Mouse (Mus musculus): ENCODE data around the gene Tjp1. TPM values are rescaled to one million over a fixed set of nuclear protein-coding genes. Genes with fewer than 3 reads are reported as not detected.

Gene Tjp1
- total and polyA plus RNA-seq, 2 experiments from 2014 or later = 15.0 to 33.9 TPM

- Histone ChIP-seq H3K4me3 (ENCODE audit: low read depth, low read length) (no peak overlapping the region), H3K4me1 (ENCODE audit: control insufficient read depth, insufficient read depth) (peaks cover 32% of the 10 kb centered on the region), H3K9ac (replicated peaks; ENCODE audit: low read depth, low read length) (no peak overlapping the region), H3K27ac (ENCODE audit: low read depth) (no peak overlapping the region), H3K9me3 (replicated peaks; ENCODE audit: control insufficient read depth, low read length) (no peaks in the 10 kb centered on the region), H3K36me3 (replicated peaks; ENCODE audit: control insufficient read depth, insufficient read depth, low read length) (no peaks in the 10 kb centered on the region), H3K4me2 (ENCODE audit: low read depth, low read length) (no peak overlapping the region), H3K27me3 (ENCODE audit: control insufficient read depth, insufficient read depth, low read length) (no peaks in the 10 kb centered on the region)
- 17% methylated on average over 1 of the region's 1 CpGs for WGBS
- peak; percentile 62 for ATAC-seq (ENCODE audit: insufficient read depth, low read depth)
- peak; percentile 67 for DNase-seq (ENCODE audit: low spot score)
- no peak for TF ChIP-seq CTCF (IDR thresholded peaks at IDR 0.05; ENCODE audit: low read depth)
- no peak for TF ChIP-seq EP300 (IDR thresholded peaks at IDR 0.05; ENCODE audit: low read depth)
Measured at GRCm38 (mm10) chr7:65366153-65366552, 161.4 kb downstream of the Tjp1 start.

DNA sequence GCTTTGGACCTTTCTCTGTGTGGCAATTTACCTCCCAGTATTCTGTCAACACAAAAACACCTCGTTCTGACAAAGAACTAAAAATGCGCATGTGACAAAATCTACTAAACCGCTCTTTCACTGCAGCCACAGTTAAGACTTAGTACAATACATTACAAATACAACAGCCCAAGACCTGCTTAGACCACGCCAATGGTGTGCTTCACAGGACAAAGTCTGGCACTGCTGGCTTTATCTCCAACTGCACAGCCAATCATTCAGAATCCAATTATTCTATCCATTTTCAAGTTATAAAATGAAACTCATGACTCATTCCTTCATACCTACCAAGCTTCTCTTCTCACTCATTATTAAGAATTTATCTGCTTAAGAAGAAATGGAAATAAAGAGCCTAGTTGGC, 162.0 kb downstream of the Tjp1 start:
- Histone ChIP-seq H3K27ac (ENCODE audit: low read depth) (no peak overlapping the region), H3K4me2 (ENCODE audit: low read depth, low read length) (no peak overlapping the region), H3K9ac (replicated peaks; ENCODE audit: low read depth, low read length) (no peak overlapping the region), H3K4me1 (ENCODE audit: control insufficient read depth, insufficient read depth) (peaks cover 35% of the 10 kb centered on the region), H3K9me3 (replicated peaks; ENCODE audit: control insufficient read depth, low read length) (no peaks in the 10 kb centered on the region), H3K4me3 (ENCODE audit: low read depth, low read length) (no peak overlapping the region), H3K27me3 (ENCODE audit: control insufficient read depth, insufficient read depth, low read length) (no peaks in the 10 kb centered on the region), H3K36me3 (replicated peaks; ENCODE audit: control insufficient read depth, insufficient read depth, low read length) (no peaks in the 10 kb centered on the region)
- DNase-seq (ENCODE audit: low spot score) (no peak), ATAC-seq (ENCODE audit: insufficient read depth, low read depth) (no peak)
- WGBS = 80% methylated on average over 4 of the region's 4 CpGs
- TF ChIP-seq EP300 (IDR thresholded peaks at IDR 0.05; ENCODE audit: low read depth) (no peak), CTCF (IDR thresholded peaks at IDR 0.05; ENCODE audit: low read depth) (no peak)

GRCm38 (mm10) chr7:65360278-65360677, 167.3 kb downstream of the Tjp1 start:
- 44% methylated on average over 3 of the region's 3 CpGs for WGBS
- no peaks in the 10 kb centered on the region for H3K27me3 ChIP-seq (ENCODE audit: control insufficient read depth, insufficient read depth, low read length)

DNA sequence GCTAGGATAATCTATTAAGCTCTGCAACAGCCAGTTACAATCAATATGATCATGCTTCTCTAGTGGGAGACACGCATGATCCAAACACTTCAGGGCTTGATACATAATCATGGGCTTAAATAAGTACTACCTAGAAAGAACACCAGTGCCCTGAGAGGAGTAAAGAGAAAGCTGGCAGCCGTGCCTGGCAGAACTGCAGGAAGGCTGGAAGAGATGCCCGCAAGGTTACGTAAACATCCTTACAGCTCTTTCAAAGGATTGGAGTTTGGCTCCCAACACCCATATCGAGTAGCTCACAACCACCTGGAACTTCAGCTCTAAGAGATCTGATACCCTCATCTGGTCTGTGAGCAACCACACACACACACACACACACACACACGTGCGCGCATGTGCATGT, 167.8 kb downstream of the Tjp1 start:
- no peaks in the 10 kb centered on the region for H3K9me3 ChIP-seq (replicated peaks; ENCODE audit: control insufficient read depth, low read length)
- H3K4me1 ChIP-seq (ENCODE audit: control insufficient read depth, insufficient read depth) = peaks cover 53% of the 10 kb centered on the region
- no peak overlapping the region for H3K4me3 ChIP-seq (ENCODE audit: low read depth, low read length)
- H3K9ac ChIP-seq (replicated peaks; ENCODE audit: low read depth, low read length) = no peak overlapping the region
- 48% methylated on average over 8 of the region's 8 CpGs for WGBS
- no peaks in the 10 kb centered on the region for H3K27me3 ChIP-seq (ENCODE audit: control insufficient read depth, insufficient read depth, low read length)
- TF ChIP-seq EP300 (IDR thresholded peaks at IDR 0.05; ENCODE audit: low read depth) (no peak), CTCF (IDR thresholded peaks at IDR 0.05; ENCODE audit: low read depth) (no peak)
- no peaks in the 10 kb centered on the region for H3K36me3 ChIP-seq (replicated peaks; ENCODE audit: control insufficient read depth, insufficient read depth, low read length)
- H3K27ac ChIP-seq (ENCODE audit: low read depth) = 0 out of 2 replicates have a peak overlapping the region, but pooled peaks have one; percentile 47
- DNase-seq (ENCODE audit: low spot score) (no peak), ATAC-seq (ENCODE audit: insufficient read depth, low read depth) (no peak)
- no peak overlapping the region; the same call in 1 of the 2 replicates for H3K4me2 ChIP-seq (ENCODE audit: low read depth, low read length)

More at GRCm38 (mm10) chr7:65360278-65360677, 167.3 kb downstream of the Tjp1 start:
- Histone ChIP-seq H3K4me1 (ENCODE audit: control insufficient read depth, insufficient read depth) (peaks cover 53% of the 10 kb centered on the region), H3K4me2 (ENCODE audit: low read depth, low read length) (no peak overlapping the region), H3K4me3 (ENCODE audit: low read depth, low read length) (no peak overlapping the region), H3K27ac (ENCODE audit: low read depth) (peak overlapping the region; percentile 14; the same call in 1 of the 2 replicates), H3K9me3 (replicated peaks; ENCODE audit: control insufficient read depth, low read length) (no peaks in the 10 kb centered on the region), H3K36me3 (replicated peaks; ENCODE audit: control insufficient read depth, insufficient read depth, low read length) (no peaks in the 10 kb centered on the region), H3K9ac (replicated peaks; ENCODE audit: low read depth, low read length) (no peak overlapping the region)
- TF ChIP-seq EP300 (IDR thresholded peaks at IDR 0.05; ENCODE audit: low read depth) (no peak), CTCF (IDR thresholded peaks at IDR 0.05; ENCODE audit: low read depth) (no peak)
- DNase-seq (ENCODE audit: low spot score) (no peak), ATAC-seq (ENCODE audit: insufficient read depth, low read depth) (no peak)

GRCm38 (mm10) chr7:65357538-65357937, 170.0 kb downstream of the Tjp1 start:
- Histone ChIP-seq H3K36me3 (replicated peaks; ENCODE audit: control insufficient read depth, insufficient read depth, low read length) (no peaks in the 10 kb centered on the region), H3K27me3 (ENCODE audit: control insufficient read depth, insufficient read depth, low read length) (no peaks in the 10 kb centered on the region), H3K27ac (ENCODE audit: low read depth) (peak overlapping the region; percentile 65), H3K4me2 (ENCODE audit: low read depth, low read length) (no peak overlapping the region), H3K9me3 (replicated peaks; ENCODE audit: control insufficient read depth, low read length) (no peaks in the 10 kb centered on the region), H3K4me1 (ENCODE audit: control insufficient read depth, insufficient read depth) (peaks cover 51% of the 10 kb centered on the region), H3K4me3 (ENCODE audit: low read depth, low read length) (no peak overlapping the region), H3K9ac (replicated peaks; ENCODE audit: low read depth, low read length) (no peak overlapping the region)
- DNase-seq (ENCODE audit: low spot score) (peak; percentile 69), ATAC-seq (ENCODE audit: insufficient read depth, low read depth) (peak; percentile 57; the same call in 1 of the 2 replicates)
- no peak for TF ChIP-seq CTCF (IDR thresholded peaks at IDR 0.05; ENCODE audit: low read depth)
- no peak for TF ChIP-seq EP300 (IDR thresholded peaks at IDR 0.05; ENCODE audit: low read depth)
- WGBS = 0% methylated on average over 1 of the region's 1 CpGs

DNA sequence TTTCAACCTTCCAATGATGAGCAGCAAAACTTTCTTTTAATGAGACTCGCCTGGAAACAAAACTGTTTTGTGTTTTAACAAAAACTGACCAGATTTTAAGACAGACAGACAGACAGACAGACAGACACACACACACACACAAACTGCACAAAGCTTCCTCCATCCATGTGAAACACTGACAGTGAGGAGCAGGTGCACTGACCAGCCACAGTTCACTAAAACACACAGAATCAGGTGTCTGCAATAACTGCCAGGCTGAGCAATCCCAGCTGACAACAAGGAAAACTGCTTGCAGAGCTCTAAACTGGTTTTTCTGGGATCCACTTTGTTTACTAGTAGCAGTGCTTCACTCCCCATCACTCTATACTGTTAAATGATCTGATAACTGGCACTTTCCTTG, 171.4 kb downstream of the Tjp1 start:
- ATAC-seq (ENCODE audit: insufficient read depth, low read depth) = no peak
- no peak for DNase-seq (ENCODE audit: low spot score)
- no peak for TF ChIP-seq CTCF (IDR thresholded peaks at IDR 0.05; ENCODE audit: low read depth)
- no peak for TF ChIP-seq EP300 (IDR thresholded peaks at IDR 0.05; ENCODE audit: low read depth)
- H3K4me2 ChIP-seq (ENCODE audit: low read depth, low read length) = no peak overlapping the region
- H3K27ac ChIP-seq (ENCODE audit: low read depth) = 0 out of 2 replicates have a peak overlapping the region, but pooled peaks have one; percentile 28
- H3K36me3 ChIP-seq (replicated peaks; ENCODE audit: control insufficient read depth, insufficient read depth, low read length) = peaks cover 5% of the 10 kb centered on the region; the same call in 1 of the 2 replicates
- no peak overlapping the region for H3K4me3 ChIP-seq (ENCODE audit: low read depth, low read length)
- H3K4me1 ChIP-seq (ENCODE audit: control insufficient read depth, insufficient read depth) = peaks cover 50% of the 10 kb centered on the region
- H3K9me3 ChIP-seq (replicated peaks; ENCODE audit: control insufficient read depth, low read length) = no peaks in the 10 kb centered on the region
- no peak overlapping the region for H3K9ac ChIP-seq (replicated peaks; ENCODE audit: low read depth, low read length)
- 57% methylated on average over 1 of the region's 1 CpGs for WGBS
- H3K27me3 ChIP-seq (ENCODE audit: control insufficient read depth, insufficient read depth, low read length) = no peaks in the 10 kb centered on the region
